ENCODE assay signal across 12 mouse cellular contexts in genomic region chr6:127334256-127334655, GRCm38 (mm10).
DNase-seq lines count a peak whose midpoint lies in the region; ATAC-seq and TF ChIP-seq lines count a peak whose summit lies in the region.
"Had no signal": no experiment of that assay in that cellular context is flagged by ENCODE, and none has a peak within 500 bp of the region (broad histone marks: within the 10 kb centered on the region; RNA-seq: fewer than 3 reads in every experiment).

No protein-coding gene starts in this region.

- 92% methylated on average over 6 of the region's 6 CpGs for WGBS in forebrain, embryonic 10.5 days
- WGBS in forebrain, embryonic 15.5 days, result 92% methylated on average over 6 of the region's 6 CpGs
- 37% methylated on average over 6 of the region's 6 CpGs for WGBS in intestine, postnatal 0 days

- H3K9ac ChIP-seq in forebrain, embryonic 15.5 days (replicated peaks), result no peak overlapping the region
- H3K9ac ChIP-seq in intestine, postnatal 0 days (ENCODE audit: low read depth, low read length), result no peak overlapping the region
- H3K9ac ChIP-seq: liver, embryonic 13.5 days had no signal

- no peak overlapping the region for H3K4me2 ChIP-seq in forebrain, embryonic 15.5 days (replicated peaks)
- 0 out of 2 replicates have a peak overlapping the region, but pooled peaks have one; percentile 6 for H3K4me2 ChIP-seq in intestine, postnatal 0 days (replicated peaks; ENCODE audit: low read depth)
- H3K4me2 ChIP-seq: liver, embryonic 13.5 days had no signal

- no peak overlapping the region for H3K4me3 ChIP-seq in forebrain, embryonic 10.5 days
- H3K4me3 ChIP-seq in forebrain, embryonic 15.5 days, result no peak overlapping the region
- no peak overlapping the region for H3K4me3 ChIP-seq in intestine, postnatal 0 days (ENCODE audit: low read depth, low read length)
- H3K4me3 ChIP-seq: layer of hippocampus, adult 2 months; liver, embryonic 13.5 days had no signal

- H3K27me3 ChIP-seq in forebrain, embryonic 10.5 days (ENCODE audit: poor library complexity, severe bottlenecking), result peaks cover 34% of the 10 kb centered on the region
- H3K27me3 ChIP-seq in forebrain, embryonic 15.5 days, result no peaks in the 10 kb centered on the region
- H3K27me3 ChIP-seq in intestine, postnatal 0 days (replicated peaks; ENCODE audit: control insufficient read depth, insufficient read depth, low read length), result no peaks in the 10 kb centered on the region; the same call in 1 of the 2 replicates
- no peaks in the 10 kb centered on the region for H3K27me3 ChIP-seq in splenic B cell, adult 2 months (ENCODE audit: control insufficient read depth, insufficient read depth, low read length, poor library complexity, severe bottlenecking)

- no peaks in the 10 kb centered on the region for H3K9me3 ChIP-seq in forebrain, embryonic 10.5 days
- H3K9me3 ChIP-seq in forebrain, embryonic 15.5 days, result no peaks in the 10 kb centered on the region
- H3K9me3 ChIP-seq in intestine, postnatal 0 days (ENCODE audit: control insufficient read depth), result no peaks in the 10 kb centered on the region
- H3K9me3 ChIP-seq: liver, embryonic 13.5 days had no signal

- DNase-seq in forebrain, embryonic 10.5 days (ENCODE audit: extremely low spot score, low spot score), result no peak
- peak; percentile 29 for DNase-seq in thymus, postnatal 25 days
- DNase-seq in thymus, postnatal 0 days (ENCODE audit: low spot score), result no peak
- DNase-seq in splenic B cell, adult 2 months (ENCODE audit: low read depth, low spot score), result peak; percentile 42
- DNase-seq in ovary, postnatal 10 days (ENCODE audit: low spot score), result no peak
- DNase-seq in kidney, postnatal 36 days, result no peak
- DNase-seq: cerebellum, adult 8-10 months; kidney, adult 2 months; liver, embryonic 13.5 days had no signal

- H3K4me1 ChIP-seq in forebrain, embryonic 10.5 days, result peaks cover 80% of the 10 kb centered on the region
- peaks cover 62% of the 10 kb centered on the region for H3K4me1 ChIP-seq in forebrain, embryonic 15.5 days
- H3K4me1 ChIP-seq in intestine, postnatal 0 days (replicated peaks; ENCODE audit: control insufficient read depth, insufficient read depth, low read length), result peaks cover 15% of the 10 kb centered on the region

- no peak for TF ChIP-seq CTCF in intestine, postnatal 0 days (IDR thresholded peaks at IDR 0.05; ENCODE audit: low read depth)

- no peak for ATAC-seq in forebrain, embryonic 15.5 days (replicated peaks)
- peak; percentile 53 for ATAC-seq in intestine, postnatal 0 days

- H3K36me3 ChIP-seq in forebrain, embryonic 10.5 days (replicated peaks), result no peaks in the 10 kb centered on the region
- H3K36me3 ChIP-seq in forebrain, embryonic 15.5 days, result no peaks in the 10 kb centered on the region
- no peaks in the 10 kb centered on the region for H3K36me3 ChIP-seq in intestine, postnatal 0 days (ENCODE audit: control insufficient read depth, insufficient read depth)
- H3K36me3 ChIP-seq in splenic B cell, adult 2 months (ENCODE audit: control insufficient read depth, insufficient read depth, low read length, poor library complexity, severe bottlenecking), result no peaks in the 10 kb centered on the region
- H3K36me3 ChIP-seq: liver, embryonic 13.5 days had no signal

- peak overlapping the region; percentile 36 for H3K27ac ChIP-seq in forebrain, embryonic 10.5 days
- no peak overlapping the region for H3K27ac ChIP-seq in forebrain, embryonic 15.5 days (replicated peaks)
- no peak overlapping the region for H3K27ac ChIP-seq in intestine, postnatal 0 days (ENCODE audit: low read depth, low read length)
- H3K27ac ChIP-seq: layer of hippocampus, adult 2 months; liver, embryonic 13.5 days had no signal

Comparison
In these comparisons a context has a peak if more than half of its experiments do, and no peak if none do; other contexts are left out.
1. DNase-seq: peak in thymus, postnatal 25 days (single experiment) and splenic B cell, adult 2 months (single experiment); none in forebrain, embryonic 10.5 days (single experiment), thymus, postnatal 0 days (single experiment), ovary, postnatal 10 days (single experiment) and kidney, postnatal 36 days (0 of 2).